Mouse (Mus musculus): Measurements from ENCODE around the gene Wrap53. TPM values are rescaled to one million over a fixed set of nuclear protein-coding genes. Genes with fewer than 3 reads are reported as not detected.

The Wrap53 gene
- polyA plus RNA-seq, 1 experiment from 2014 or later = 13.8 TPM

- H3K4me1 ChIP-seq (ENCODE audit: insufficient read depth, low read depth, low read length) = no peaks in the 10 kb centered on the region
- TF ChIP-seq EP300 (IDR thresholded peaks at IDR 0.05) (no peak), CTCF (IDR thresholded peaks at IDR 0.05) (no peak)
- H3K36me3 ChIP-seq (ENCODE audit: insufficient read depth, low read length) = no peaks in the 10 kb centered on the region
- DNase-seq (ENCODE audit: low spot score) (no peak), ATAC-seq (no peak)
- no peak overlapping the region for H3K27ac ChIP-seq (ENCODE audit: low read length)
- H3K4me2 ChIP-seq (replicated peaks; ENCODE audit: low read depth, low read length) = no peak overlapping the region
- no peaks in the 10 kb centered on the region for H3K27me3 ChIP-seq (replicated peaks; ENCODE audit: insufficient read depth, low read length)
- H3K9ac ChIP-seq (replicated peaks; ENCODE audit: low read depth) = no peak overlapping the region
- H3K4me3 ChIP-seq (ENCODE audit: low read depth, low read length) = no peak overlapping the region
- WGBS = 41% methylated on average over 15 of the region's 15 CpGs
- H3K9me3 ChIP-seq (ENCODE audit: low read length) = no peaks in the 10 kb centered on the region
Observed at GRCm38 (mm10) chr11:69516151-69516640, 63.9 kb downstream of the Wrap53 start.

DNA sequence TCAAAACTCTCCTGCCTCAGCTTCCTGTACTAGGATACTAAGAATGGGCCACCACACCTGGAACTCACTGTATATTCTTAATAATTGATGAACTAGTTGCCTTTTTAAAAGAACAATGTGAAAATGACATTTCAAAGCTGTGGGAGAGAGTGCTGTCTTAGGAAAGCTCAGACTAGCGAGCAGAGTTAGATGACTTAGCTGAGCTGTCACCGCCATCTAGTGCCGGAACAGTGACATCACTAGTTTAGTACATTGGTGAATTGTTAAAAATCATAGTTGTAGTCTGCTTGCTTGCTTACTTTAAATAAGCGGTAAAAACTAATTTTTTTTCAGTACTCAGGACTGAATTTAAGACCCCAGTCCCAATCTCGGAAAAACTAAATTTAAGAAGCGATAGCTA is 66.2 kb downstream of the Wrap53 start:
- H3K27me3 ChIP-seq (replicated peaks; ENCODE audit: insufficient read depth, low read length) = no peaks in the 10 kb centered on the region
- DNase-seq (ENCODE audit: low spot score) = peak; percentile 91
- H3K27ac ChIP-seq (ENCODE audit: low read length) = no peak overlapping the region
- TF ChIP-seq EP300 (IDR thresholded peaks at IDR 0.05) (peak; percentile 40; the same call in 1 of the 2 replicates), CTCF (IDR thresholded peaks at IDR 0.05) (peak; percentile 87)
- peak; percentile 73 for ATAC-seq
- no peaks in the 10 kb centered on the region for H3K36me3 ChIP-seq (ENCODE audit: insufficient read depth, low read length)
- H3K4me3 ChIP-seq (ENCODE audit: low read depth, low read length) = no peak overlapping the region
- no peaks in the 10 kb centered on the region for H3K4me1 ChIP-seq (ENCODE audit: insufficient read depth, low read depth, low read length)
- WGBS = 7% methylated on average over 6 of the region's 6 CpGs
- H3K9me3 ChIP-seq (ENCODE audit: low read length) = no peaks in the 10 kb centered on the region
- H3K4me2 ChIP-seq (replicated peaks; ENCODE audit: low read depth, low read length) = no peak overlapping the region
- H3K9ac ChIP-seq (replicated peaks; ENCODE audit: low read depth) = no peak overlapping the region

Other genes with a start within 250 kb of the Wrap53 start
- gene Rnf227, start 239.8 kb downstream of the Wrap53 start, polyA plus RNA-seq (2015; fragmentation: Nextera tagmentation; extraction: Ambion mirVana) = 5.7 and 6.6 TPM in 2 replicates
- gene Chd3, start 210.8 kb downstream of the Wrap53 start, polyA plus RNA-seq (2015; fragmentation: Nextera tagmentation; extraction: Ambion mirVana) = 29.9 and 38.4 TPM in 2 replicates
- 126 and 142 TPM in 2 replicates for gene Naa38, start 184.8 kb downstream of the Wrap53 start, polyA plus RNA-seq (2015; fragmentation: Nextera tagmentation; extraction: Ambion mirVana)
- gene Cyb5d1, start 184.6 kb downstream of the Wrap53 start, polyA plus RNA-seq (2015; fragmentation: Nextera tagmentation; extraction: Ambion mirVana) = 16.3 and 16.5 TPM in 2 replicates
- gene Tmem88, start 182.0 kb downstream of the Wrap53 start, polyA plus RNA-seq (2015; fragmentation: Nextera tagmentation; extraction: Ambion mirVana) = 96.5 and 101 TPM in 2 replicates
- gene Kdm6b, start 166.6 kb downstream of the Wrap53 start, polyA plus RNA-seq (2015; fragmentation: Nextera tagmentation; extraction: Ambion mirVana) = 29.4 and 34.9 TPM in 2 replicates
- gene Dnah2, start 31.1 kb downstream of the Wrap53 start, polyA plus RNA-seq (2015; fragmentation: Nextera tagmentation; extraction: Ambion mirVana) = 1.3 and 2.2 TPM in 2 replicates
- 0.80 and 1.0 TPM in 2 replicates for gene Efnb3, start 20.1 kb downstream of the Wrap53 start, polyA plus RNA-seq (2015; fragmentation: Nextera tagmentation; extraction: Ambion mirVana)
- 39.8 and 50.6 TPM in 2 replicates for gene Trp53, start 104 bp upstream of the Wrap53 start, polyA plus RNA-seq (2015; fragmentation: Nextera tagmentation; extraction: Ambion mirVana)
- 7.5 and 8.1 TPM in 2 replicates for gene Atp1b2, start 25.7 kb upstream of the Wrap53 start, polyA plus RNA-seq (2015; fragmentation: Nextera tagmentation; extraction: Ambion mirVana)
- gene Shbg, start 37.6 kb upstream of the Wrap53 start, polyA plus RNA-seq (2015; fragmentation: Nextera tagmentation; extraction: Ambion mirVana) = not detected in 2 replicates
- gene Sat2, start 41.8 kb upstream of the Wrap53 start, polyA plus RNA-seq (2015; fragmentation: Nextera tagmentation; extraction: Ambion mirVana) = 14.4 and 16.3 TPM in 2 replicates
- 16.3 and 17.9 TPM in 2 replicates for gene Fxr2, start 52.7 kb upstream of the Wrap53 start, polyA plus RNA-seq (2015; fragmentation: Nextera tagmentation; extraction: Ambion mirVana)
- 0.14 and 0.17 TPM in 2 replicates for gene Sox15, start 75.1 kb upstream of the Wrap53 start, polyA plus RNA-seq (2015; fragmentation: Nextera tagmentation; extraction: Ambion mirVana)
- gene Mpdu1, start 82.4 kb upstream of the Wrap53 start, polyA plus RNA-seq (2015; fragmentation: Nextera tagmentation; extraction: Ambion mirVana) = 57.3 and 61.3 TPM in 2 replicates
- gene Cd68, start 85.9 kb upstream of the Wrap53 start, polyA plus RNA-seq (2015; fragmentation: Nextera tagmentation; extraction: Ambion mirVana) = 41.9 and 43.6 TPM in 2 replicates
- gene Eif4a1, start 92.2 kb upstream of the Wrap53 start, polyA plus RNA-seq (2015; fragmentation: Nextera tagmentation; extraction: Ambion mirVana) = 283 and 286 TPM in 2 replicates
- 36.0 and 37.8 TPM in 2 replicates for gene Senp3, start 101.8 kb upstream of the Wrap53 start, polyA plus RNA-seq (2015; fragmentation: Nextera tagmentation; extraction: Ambion mirVana)
- gene Tnfsf13, start 105.5 kb upstream of the Wrap53 start, polyA plus RNA-seq (2015; fragmentation: Nextera tagmentation; extraction: Ambion mirVana) = 4.4 and 6.7 TPM in 2 replicates
- 12.0 and 13.6 TPM in 2 replicates for gene Tnfsf12, start 115.6 kb upstream of the Wrap53 start, polyA plus RNA-seq (2015; fragmentation: Nextera tagmentation; extraction: Ambion mirVana)
- gene Tnfsfm13, start 115.8 kb upstream of the Wrap53 start, polyA plus RNA-seq (2015; fragmentation: Nextera tagmentation; extraction: Ambion mirVana) = 11.9 and 13.1 TPM in 2 replicates
- gene Polr2a, start 178.4 kb upstream of the Wrap53 start, polyA plus RNA-seq (2015; fragmentation: Nextera tagmentation; extraction: Ambion mirVana) = 14.0 and 15.3 TPM in 2 replicates
- 1.0 TPM in 2 replicates for gene Slc35g3, start 181.7 kb upstream of the Wrap53 start, polyA plus RNA-seq (2015; fragmentation: Nextera tagmentation; extraction: Ambion mirVana)
- 6.6 and 7.6 TPM in 2 replicates for gene Zbtb4, start 185.7 kb upstream of the Wrap53 start, polyA plus RNA-seq (2015; fragmentation: Nextera tagmentation; extraction: Ambion mirVana)
- 15.6 and 16.2 TPM in 2 replicates for gene Chrnb1, start 215.7 kb upstream of the Wrap53 start, polyA plus RNA-seq (2015; fragmentation: Nextera tagmentation; extraction: Ambion mirVana)
- 0.57 and 0.95 TPM in 2 replicates for gene Fgf11, start 221.6 kb upstream of the Wrap53 start, polyA plus RNA-seq (2015; fragmentation: Nextera tagmentation; extraction: Ambion mirVana)
- 14.3 and 14.9 TPM in 2 replicates for gene Tmem102, start 225.4 kb upstream of the Wrap53 start, polyA plus RNA-seq (2015; fragmentation: Nextera tagmentation; extraction: Ambion mirVana)
- gene Gm39566, start 235.0 kb upstream of the Wrap53 start, polyA plus RNA-seq (2015; fragmentation: Nextera tagmentation; extraction: Ambion mirVana) = not detected in 2 replicates
- not detected in 2 replicates for gene Spem2, start 238.2 kb upstream of the Wrap53 start, polyA plus RNA-seq (2015; fragmentation: Nextera tagmentation; extraction: Ambion mirVana)
- not detected in 2 replicates for gene Spem1, start 241.9 kb upstream of the Wrap53 start, polyA plus RNA-seq (2015; fragmentation: Nextera tagmentation; extraction: Ambion mirVana)

Data from lung, postnatal 0 days (tissue).